Mouse (Mus musculus) T-helper 2 cell (primary cell): ENCODE measurements around the gene Sh3yl1.

Source experiments
- in situ Hi-C: fragments of 300-600 bp; cut with MboI, MseI; formaldehyde crosslinking; loops from one replicate; pipeline ENCODE4 v1.15.1; 2025; ENCODE audit warnings: high pct_unique_total_duplicates

Sh3yl1 gene

DNA sequence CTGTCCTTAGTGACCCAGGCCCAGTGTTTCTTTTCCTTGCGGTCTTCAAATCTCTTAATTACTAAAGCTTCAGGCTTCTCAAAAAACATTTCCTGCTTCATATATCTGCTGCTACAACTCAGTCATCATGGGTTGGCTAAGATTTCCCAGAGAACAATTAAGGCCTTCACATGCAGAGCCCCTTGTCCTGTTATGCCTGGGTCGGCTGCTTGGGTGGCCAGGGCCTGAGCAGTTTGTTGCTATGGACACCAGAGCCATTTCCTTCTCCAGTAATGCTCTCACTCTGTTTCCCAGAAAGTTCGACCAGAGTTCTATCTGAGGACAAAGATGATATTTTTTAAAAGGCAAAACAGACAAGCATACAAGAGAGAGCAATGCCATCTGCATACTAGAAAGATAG is 32.7 kb downstream of the Sh3yl1 start:
- in situ Hi-C loops = no loop called here

DNA sequence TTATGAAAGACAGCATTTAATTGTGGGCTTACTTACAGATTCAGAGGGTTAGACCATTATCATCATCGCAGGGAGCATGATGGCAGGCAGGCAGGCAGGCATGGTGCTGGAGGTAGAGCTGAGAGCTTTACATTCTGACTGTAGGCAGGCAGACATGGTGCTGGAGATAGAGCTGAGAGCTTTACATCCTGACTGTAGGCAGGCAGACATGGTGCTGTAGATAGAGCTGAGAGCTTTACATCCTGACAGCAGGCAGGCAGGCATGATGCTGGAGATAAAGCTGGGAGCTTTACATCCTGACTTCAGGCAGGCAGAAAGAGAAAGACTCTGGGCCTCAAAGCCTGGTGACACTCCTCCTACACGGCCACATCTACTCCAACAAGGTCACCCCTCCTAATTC is 59.2 kb downstream of the Sh3yl1 start:
- in situ Hi-C loops = no loop called here

DNA sequence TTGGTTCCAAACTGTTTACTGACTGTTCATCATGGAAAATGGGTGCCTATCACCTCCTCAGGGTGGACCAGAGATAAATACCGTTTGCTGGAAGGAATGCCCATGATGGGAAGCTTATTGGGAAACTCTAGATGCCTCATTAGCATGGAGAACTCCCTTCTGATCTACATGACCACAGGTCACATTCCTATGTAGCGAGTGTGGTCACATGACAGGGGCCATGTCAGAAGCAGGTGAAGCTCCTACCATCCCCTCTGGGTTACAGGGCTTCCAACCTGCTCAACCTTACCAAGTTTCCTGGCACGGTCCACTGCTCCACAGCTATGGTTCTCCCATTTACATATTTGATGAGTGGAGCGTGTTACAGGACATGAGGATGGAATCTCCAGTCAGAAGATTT is 92.3 kb downstream of the Sh3yl1 start:
- in situ Hi-C loops = loop anchor here (5.0 kb wide), 1 partner anchor 406 kb away; no protein-coding TSS in a partner anchor

DNA sequence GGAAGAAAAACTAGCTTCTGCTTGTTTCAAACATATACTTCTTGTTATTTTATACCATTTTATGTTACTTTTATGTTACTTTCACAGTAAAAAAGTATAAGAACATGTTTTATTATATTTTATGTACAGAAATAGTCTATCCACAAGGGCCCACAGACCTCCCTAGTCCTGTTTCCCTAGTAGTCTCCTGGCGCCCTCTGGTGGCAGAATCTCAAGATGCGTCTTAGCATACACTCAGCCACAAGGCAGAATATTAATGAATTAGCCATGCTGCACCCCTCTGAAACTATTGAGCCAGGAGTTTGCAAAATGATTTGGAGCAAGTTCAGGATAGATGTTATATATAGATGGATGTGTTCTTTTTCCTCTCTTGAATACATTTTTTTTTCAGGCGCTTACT is 93.5 kb downstream of the Sh3yl1 start:
- in situ Hi-C loops = no loop called here

DNA sequence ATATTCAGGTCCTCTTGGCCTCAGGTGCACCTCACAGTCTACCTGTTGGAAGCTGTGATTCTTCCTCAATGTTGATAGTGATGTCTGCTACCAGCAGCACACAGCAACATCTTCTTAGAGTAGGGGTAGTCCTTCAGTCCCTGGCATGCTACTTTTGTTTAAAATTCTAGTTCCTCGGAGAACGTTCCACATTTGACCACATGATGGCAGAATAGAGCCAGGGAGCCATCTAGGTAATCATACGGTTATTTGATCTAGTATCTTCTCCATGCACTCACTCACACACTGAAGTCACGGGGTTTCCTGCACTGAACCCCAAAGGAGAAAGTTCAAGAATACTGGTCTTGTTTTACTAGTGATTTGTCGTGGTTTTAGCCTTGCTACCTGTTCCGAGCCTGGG is 96.7 kb downstream of the Sh3yl1 start:
- in situ Hi-C loops = no loop called here
